Mouse (Mus musculus) A20 (cell line): Measurements from ENCODE around the gene Serpine1.

Source experiments
- DNase-seq: peaks from one replicate; pipeline ENCODE4 v3.0.0-alpha.2; 2011; ENCODE audit warnings: low read depth, low spot score

The Serpine1 gene

GRCm38 (mm10) chr5:137015913-137016312 lies 56.2 kb downstream of the Serpine1 start:
- no peak for DNase-seq

- no peak for DNase-seq
Observed at GRCm38 (mm10) chr5:137012401-137012950, 59.6 kb downstream of the Serpine1 start.
